Mouse (Mus musculus) liver, adult 2 months (tissue): ENCODE results near the gene Efhd2.

Experiments used
- CTCF ChIP-seq: fragments of 200-500 bp; IDR thresholded peaks from 2 replicates; pipeline ENCODE4 v1.5.1; 2011; ENCODE audit warnings: low read depth, low read length, control low read depth
- POLR2A ChIP-seq: fragments of 200-500 bp; IDR thresholded peaks from 2 replicates; pipeline ENCODE4 v1.6.1; 2011; ENCODE audit warnings: low read length, control low read depth; ENCODE audit not compliant: insufficient read depth; ENCODE audit errors: extremely low read depth

- TF ChIP-seq CTCF (no peak), POLR2A (no peak)
These were observed 3.9 kb downstream of the Efhd2 start for GRCm38 (mm10) chr4:141870666-141871332.
